Comparison of ENCODE assay signal across 9 mouse cellular contexts in genomic region chr1:153598773-153599172, GRCm38 (mm10). TPM values are rescaled to one million over a fixed set of nuclear protein-coding genes. Genes with fewer than 3 reads are reported as not detected.
DNase-seq lines count a peak whose midpoint lies in the region; ATAC-seq lines count a peak whose summit lies in the region.
"Had no signal": no experiment of that assay in that cellular context is flagged by ENCODE, and none has a peak within 500 bp of the region (broad histone marks: within the 10 kb centered on the region; RNA-seq: fewer than 3 reads in every experiment).

No protein-coding gene starts in this region.

- H3K4me3 ChIP-seq in embryonic facial prominence, embryonic 11.5 days (ENCODE audit: low read depth, low read length) = no peak overlapping the region
- H3K4me3 ChIP-seq: liver, embryonic 13.5 days had no signal

- H3K9ac ChIP-seq in embryonic facial prominence, embryonic 11.5 days (replicated peaks; ENCODE audit: low read length) = no peak overlapping the region
- H3K9ac ChIP-seq: liver, embryonic 13.5 days had no signal

- peak; percentile 76; the same call in 1 of the 2 replicates for ATAC-seq in embryonic facial prominence, embryonic 11.5 days (replicated peaks; ENCODE audit: insufficient number of reproducible peaks, low FRiP score, low TSS enrichment, low read depth)
- no peak for ATAC-seq in frontal cortex, adult (ENCODE audit: low TSS enrichment)

- no peaks in the 10 kb centered on the region for H3K27me3 ChIP-seq in embryonic facial prominence, embryonic 11.5 days (ENCODE audit: control insufficient read depth, insufficient read depth, low read length)
- H3K27me3 ChIP-seq: liver, embryonic 13.5 days had no signal

- no peak overlapping the region for H3K27ac ChIP-seq in embryonic facial prominence, embryonic 11.5 days (replicated peaks; ENCODE audit: low read depth, low read length)
- H3K27ac ChIP-seq: liver, embryonic 13.5 days had no signal

- no peaks in the 10 kb centered on the region for H3K36me3 ChIP-seq in embryonic facial prominence, embryonic 11.5 days (replicated peaks; ENCODE audit: control insufficient read depth, insufficient read depth, low read depth, low read length)
- H3K36me3 ChIP-seq: liver, embryonic 13.5 days had no signal

- WGBS in embryonic facial prominence, embryonic 11.5 days = 9% methylated on average over 2 of the region's 2 CpGs

- DNase-seq in cerebellum, postnatal 10 days = peak; percentile 26 to 44
- no peak for DNase-seq in cerebellum, postnatal 36 days
- peak; percentile 78 for DNase-seq in embryonic facial prominence, embryonic 11.5 days (ENCODE audit: low spot score)
- peak; percentile 7 for DNase-seq in heart, postnatal 25 days (ENCODE audit: low spot score)
- DNase-seq in lung, postnatal 10 days = peak; percentile 83
- peak; percentile 45 for DNase-seq in yolk sac, embryonic 10.5 days (ENCODE audit: low spot score)
- no peak for DNase-seq in spleen, postnatal 4 days (ENCODE audit: low spot score in 2 of 2)
- DNase-seq: liver, embryonic 13.5 days had no signal

- no peak overlapping the region for H3K4me2 ChIP-seq in embryonic facial prominence, embryonic 11.5 days (ENCODE audit: low read depth, low read length)
- H3K4me2 ChIP-seq: liver, embryonic 13.5 days had no signal

- no peaks in the 10 kb centered on the region for H3K4me1 ChIP-seq in embryonic facial prominence, embryonic 11.5 days (ENCODE audit: control insufficient read depth, insufficient read depth, low read length)
- H3K4me1 ChIP-seq: liver, embryonic 13.5 days had no signal

- H3K9me3 ChIP-seq in embryonic facial prominence, embryonic 11.5 days (replicated peaks; ENCODE audit: control insufficient read depth, low read length) = no peaks in the 10 kb centered on the region
- H3K9me3 ChIP-seq: liver, embryonic 13.5 days had no signal

- intact Hi-C loops in heart, postnatal 25 days (cut with DNase I) = no loop called here

RNA-seq across cellular contexts. Expression of gene Npl, which starts 48.9 kb away (rescaled TPM):
- polyA plus RNA-seq in embryonic facial prominence, embryonic 11.5 days (2014; fragmentation: Nextera tagmentation; extraction: Ambion mirVana) = 9.8 and 11.4 TPM in 2 replicates
- 1 to 10 TPM; 1.1 to 1.3 TPM for total RNA-seq in heart, postnatal 25 days (2021)

RNA-seq across cellular contexts. Expression of gene Rgs8, which starts 54.1 kb away (rescaled TPM):
- polyA plus RNA-seq in embryonic facial prominence, embryonic 11.5 days (2014; fragmentation: Nextera tagmentation; extraction: Ambion mirVana) = 1.9 and 2.6 TPM in 2 replicates
- total RNA-seq in heart, postnatal 25 days (2021) = not detected

Comparison
In these comparisons a context has a peak if more than half of its experiments do, and no peak if none do; other contexts are left out.
1. DNase-seq: peak in cerebellum, postnatal 10 days (2 of 2), embryonic facial prominence, embryonic 11.5 days (single experiment), heart, postnatal 25 days (single experiment), lung, postnatal 10 days (single experiment) and yolk sac, embryonic 10.5 days (single experiment); none in cerebellum, postnatal 36 days (0 of 2) and spleen, postnatal 4 days (0 of 2).